Mouse (Mus musculus) CD4-positive, CD25-positive, alpha-beta regulatory T cell, adult 2 months (primary cell): ENCODE results near the gene Xrra1.

ENCODE experiments used
- DNase-seq: peaks from one replicate; pipeline ENCODE4 v3.0.0-alpha.2; 2012; ENCODE audit warnings: low read depth, low spot score

Xrra1 gene

GRCm38 (mm10) chr7:99850534-99850933 is 8.4 kb upstream of the Xrra1 start:
- DNase-seq, result no peak

GRCm38 (mm10) chr7:99851121-99851520 is 7.8 kb upstream of the Xrra1 start:
- DNase-seq, result no peak

DNA sequence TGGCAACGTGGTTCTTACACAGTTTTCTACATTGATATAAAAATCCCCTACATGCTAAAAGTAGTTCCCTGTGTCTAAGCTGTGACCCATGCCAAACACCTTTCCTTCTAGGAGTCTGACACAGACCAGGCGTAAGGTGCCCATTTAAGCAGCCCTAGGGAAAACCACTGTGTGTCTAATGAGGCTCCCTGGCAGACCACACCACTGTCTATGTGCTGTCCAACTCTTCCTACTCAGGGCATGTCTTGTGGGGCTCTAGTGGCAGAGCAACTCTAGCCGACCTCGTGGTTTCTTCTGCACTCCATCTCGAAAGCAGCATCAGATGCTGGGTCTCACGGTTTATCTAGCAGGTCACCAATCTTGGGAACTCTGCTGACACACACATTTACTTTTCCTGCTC is 7.3 kb upstream of the Xrra1 start:
- no peak for DNase-seq

GRCm38 (mm10) chr7:99853350-99853749 is 5.6 kb upstream of the Xrra1 start:
- DNase-seq, result no peak

DNA sequence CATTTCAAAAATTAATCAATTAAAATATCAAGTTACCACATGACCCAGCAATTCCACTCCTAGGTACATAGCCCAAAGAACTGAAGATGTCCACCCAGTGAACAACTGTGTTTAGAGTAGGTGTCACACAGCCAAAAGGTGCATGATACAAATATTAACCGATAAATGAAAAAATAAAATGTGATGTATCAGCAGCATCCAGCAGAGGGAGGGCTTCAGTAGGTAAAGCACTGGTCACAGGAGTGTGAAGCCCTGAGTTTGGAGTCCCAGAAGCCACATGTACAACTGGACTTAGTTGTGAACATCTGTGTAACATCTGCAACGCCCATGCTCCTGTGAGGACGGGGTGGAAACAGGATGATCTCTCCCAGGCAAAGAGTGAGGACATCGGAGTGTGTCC is 4.6 kb upstream of the Xrra1 start:
- no peak for DNase-seq

GRCm38 (mm10) chr7:99856266-99856861 is 2.6 kb upstream of the Xrra1 start:
- DNase-seq, result peak; percentile 72

GRCm38 (mm10) chr7:99858175-99858812 is 622 bp upstream of the Xrra1 start:
- DNase-seq, result no peak

DNA sequence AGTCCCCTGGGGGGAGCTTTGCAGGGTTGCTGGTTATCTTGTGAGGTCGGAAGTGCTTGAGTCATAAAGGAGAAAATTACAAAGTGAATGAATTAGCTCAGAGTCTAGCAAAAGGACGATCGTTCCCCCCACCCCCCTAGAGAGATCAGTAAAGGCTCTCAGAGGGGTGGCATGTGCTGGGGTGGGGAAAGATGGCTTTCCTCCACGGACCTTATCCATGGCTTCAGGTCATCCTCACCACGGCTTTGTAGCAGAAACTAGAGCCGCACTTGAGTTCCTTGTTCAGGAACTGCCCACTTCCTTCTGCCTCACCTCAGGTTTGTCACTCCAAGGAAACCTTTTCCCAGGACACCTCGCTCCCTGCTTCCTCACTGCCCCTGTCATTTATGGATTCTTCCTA is 4.4 kb downstream of the Xrra1 start, which contains the start of gene Spcs2:
TSS of gene Spcs2 (minus strand) at position 101 of the 400 bp plus-strand sequence.
- no peak for DNase-seq

DNA sequence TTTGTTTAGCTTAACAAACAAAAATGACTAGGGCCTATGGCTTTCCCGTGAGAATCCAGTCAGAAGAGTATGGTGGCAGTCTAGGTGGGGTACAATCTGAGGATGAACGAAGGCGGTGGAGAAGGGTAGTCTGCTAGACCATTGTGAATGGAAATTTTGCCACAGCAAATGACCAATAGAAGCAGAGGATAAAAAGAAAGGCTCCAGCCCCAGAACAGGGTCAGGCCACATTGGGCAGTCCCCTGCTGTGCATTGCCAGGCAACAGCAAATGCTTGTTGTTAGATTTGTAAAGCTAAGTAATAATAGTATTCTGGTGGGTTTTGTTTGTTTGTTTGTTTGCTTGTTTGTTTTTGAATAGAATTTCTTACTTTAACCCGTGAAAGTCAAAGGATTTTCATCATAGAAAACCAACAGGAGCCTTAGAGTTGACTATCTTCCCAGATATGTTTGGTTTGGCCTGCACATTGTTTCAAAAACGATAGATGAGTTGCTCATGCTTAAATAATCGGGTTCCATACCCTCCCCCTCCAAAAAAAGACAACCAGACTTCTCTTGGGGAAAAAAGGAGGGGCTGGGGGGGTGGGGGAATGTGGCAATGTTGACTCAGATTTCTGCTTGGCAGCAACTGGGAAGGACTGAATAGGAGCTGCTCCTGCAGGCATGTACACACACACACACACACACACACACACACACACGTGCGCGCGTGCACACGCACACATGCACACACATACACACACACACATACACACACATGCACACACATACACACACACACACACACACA is 5.5 kb downstream of the Xrra1 start:
- no peak for DNase-seq

- DNase-seq, result no peak
Measured at GRCm38 (mm10) chr7:99865219-99865618, 6.3 kb downstream of the Xrra1 start.

DNA sequence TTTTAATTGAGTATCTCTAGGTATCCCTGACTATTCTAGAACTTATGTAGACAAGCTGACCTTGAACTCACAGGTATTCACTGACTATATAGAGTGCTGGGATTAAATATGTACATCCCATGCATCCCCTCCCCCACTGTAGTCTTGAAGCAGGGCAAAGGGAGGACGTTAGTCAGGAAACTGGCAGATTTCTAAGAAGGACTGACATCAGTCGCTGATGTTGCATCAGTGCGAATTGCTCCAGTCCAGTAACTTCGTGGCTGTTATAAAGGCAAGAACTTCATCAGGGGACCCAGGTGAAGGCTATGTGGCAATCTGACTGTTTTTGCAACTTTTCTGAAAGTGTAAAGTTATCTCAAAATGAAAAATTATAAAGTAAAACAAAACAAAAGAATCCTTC is 10.4 kb downstream of the Xrra1 start:
- no peak for DNase-seq

DNA sequence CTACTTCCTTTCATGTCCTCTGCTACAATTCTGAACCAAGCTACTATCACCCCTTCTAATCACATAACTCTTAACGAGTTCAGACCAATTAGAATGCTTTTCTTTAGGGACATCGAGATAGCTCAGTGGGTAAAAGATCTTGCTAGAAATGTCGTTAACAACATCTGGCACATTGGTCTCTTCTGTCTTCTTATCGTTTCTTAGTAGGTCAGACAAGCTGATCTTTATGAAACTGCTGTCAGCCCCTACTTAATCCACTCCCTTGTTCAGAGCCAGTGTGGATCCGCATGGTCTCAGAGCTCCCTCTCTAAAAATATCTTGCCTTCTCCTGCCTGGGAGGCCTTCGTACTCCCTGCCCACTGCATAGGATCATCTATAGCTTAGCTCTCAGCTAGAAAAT is 15.0 kb downstream of the Xrra1 start:
- DNase-seq, result no peak

DNA sequence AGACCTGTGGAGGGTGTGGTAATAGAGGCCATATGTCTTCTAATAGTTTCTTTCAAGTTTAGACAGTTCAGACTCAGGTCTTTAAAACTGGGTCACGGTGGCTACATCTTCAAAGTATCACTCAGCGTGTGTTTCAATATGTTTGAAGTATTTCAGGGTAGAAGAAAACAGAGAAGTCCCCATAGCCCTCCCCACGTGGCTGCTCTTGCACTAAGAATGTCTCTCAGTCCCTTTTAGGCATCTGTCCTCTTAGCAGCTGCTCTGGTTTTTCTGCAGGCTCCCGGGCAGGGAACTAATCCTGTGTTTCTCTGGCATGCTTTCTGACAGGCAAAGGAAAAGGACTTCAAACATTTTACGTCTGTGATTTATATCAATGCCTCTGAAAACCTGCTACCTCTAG is 17.0 kb downstream of the Xrra1 start:
- DNase-seq, result no peak

GRCm38 (mm10) chr7:99876345-99876744 is 17.4 kb downstream of the Xrra1 start:
- peak; percentile 93 for DNase-seq

- no peak for DNase-seq
Measured at GRCm38 (mm10) chr7:99878254-99878653, 19.3 kb downstream of the Xrra1 start.

DNA sequence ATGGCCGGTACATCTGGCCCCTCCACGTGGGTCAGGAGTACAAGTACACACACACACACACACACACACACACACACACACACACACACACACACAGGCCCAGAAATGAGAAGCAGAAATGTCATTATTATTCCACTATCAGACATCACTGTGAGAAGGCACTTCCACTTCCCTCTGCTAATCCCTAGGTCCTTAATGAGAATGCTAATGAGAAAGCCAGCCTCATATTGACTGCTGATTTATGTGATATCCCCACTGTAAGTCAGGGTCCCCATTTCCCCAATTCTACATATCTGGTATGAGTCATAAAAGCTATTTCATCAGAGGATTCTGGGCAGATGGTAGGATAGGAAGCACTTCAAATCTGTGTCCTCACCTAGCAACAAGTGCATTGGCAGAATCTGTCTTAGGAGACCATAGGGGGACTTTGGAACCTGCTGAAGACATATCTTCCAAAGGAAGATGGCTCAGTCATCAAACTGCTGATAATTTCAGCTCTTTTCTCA is 28.4 kb downstream of the Xrra1 start:
- DNase-seq, result no peak

DNA sequence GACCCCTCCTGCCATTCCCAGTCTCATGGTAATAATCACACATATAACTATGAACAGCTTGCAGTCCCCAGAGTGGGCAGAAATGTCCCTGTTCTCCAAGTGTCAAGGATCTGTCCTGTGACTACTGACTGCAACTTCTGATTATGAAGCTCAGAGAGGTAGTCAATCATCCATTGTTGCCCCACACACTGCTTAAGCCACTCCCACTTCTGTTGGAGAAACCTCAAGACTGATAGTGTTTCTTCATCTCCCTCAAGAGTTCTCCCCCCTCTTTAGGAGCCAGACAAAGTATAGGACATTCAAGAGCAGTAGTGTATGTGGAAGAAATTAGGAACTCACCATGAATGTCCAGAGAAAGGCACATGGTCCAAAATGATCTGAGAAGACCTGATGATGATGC is 28.8 kb downstream of the Xrra1 start:
- DNase-seq, result no peak

- peak; percentile 75 for DNase-seq
Measured at GRCm38 (mm10) chr7:99889175-99889880, 30.4 kb downstream of the Xrra1 start.

- DNase-seq, result no peak
Measured at GRCm38 (mm10) chr7:99890168-99890755, 31.3 kb downstream of the Xrra1 start.

DNA sequence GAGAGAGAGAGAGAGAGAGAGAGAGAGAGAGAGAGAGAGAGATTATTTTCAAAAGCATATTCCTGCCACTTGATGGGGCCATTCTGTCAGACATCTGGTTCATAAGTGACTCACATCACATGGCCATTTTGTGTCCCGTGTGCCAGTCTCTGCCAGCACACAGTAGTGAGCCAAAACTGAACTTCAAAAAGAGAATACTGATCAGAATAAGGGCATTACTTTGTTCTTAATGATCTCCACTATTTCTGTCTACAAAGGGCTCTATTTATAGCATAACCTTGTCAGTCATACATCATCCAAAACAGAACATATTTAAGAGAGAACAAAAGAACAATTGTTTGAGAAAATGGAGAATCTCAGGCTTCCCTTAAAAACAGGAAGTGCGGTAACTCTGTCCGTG is 32.6 kb downstream of the Xrra1 start:
- peak; percentile 26 for DNase-seq

DNA sequence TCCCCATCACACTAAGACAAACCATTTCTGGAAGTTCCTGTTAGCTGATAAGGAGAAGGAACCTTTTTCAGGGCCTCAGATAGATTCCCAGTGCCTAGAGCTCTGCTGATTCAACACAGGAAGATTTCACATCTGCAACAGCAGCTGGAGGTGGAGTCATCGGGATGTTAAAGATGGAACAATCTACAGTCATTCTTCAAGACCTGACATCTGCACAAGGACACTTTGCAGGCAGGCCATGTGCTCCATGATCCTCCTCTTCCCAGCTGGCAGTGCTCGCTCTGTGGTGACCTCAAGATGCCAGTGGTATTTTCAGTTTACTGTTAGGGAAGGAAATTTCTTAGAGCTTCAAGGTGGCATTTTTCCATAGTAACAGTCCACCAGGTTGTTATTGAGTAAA is 33.4 kb downstream of the Xrra1 start:
- no peak for DNase-seq

- DNase-seq, result no peak
Measured at GRCm38 (mm10) chr7:99893967-99894366, 35.1 kb downstream of the Xrra1 start.
